Mouse (Mus musculus): ENCODE results near the gene Timp2.

Timp2 gene

GRCm38 (mm10) chr11:118254159-118254951 is 101.2 kb downstream of the Timp2 start:
- in situ Hi-C loops (cut with MboI; ENCODE audit: low sequenced_read_pairs): no loop called here

- in situ Hi-C loops (cut with MboI; ENCODE audit: low sequenced_read_pairs): no loop called here
Observed at GRCm38 (mm10) chr11:118253447-118254158, 101.9 kb downstream of the Timp2 start.
